Mouse (Mus musculus) cortical plate, adult 2 months (tissue): Measurements from ENCODE around the gene Pdcd4. TPM values are rescaled to one million over a fixed set of nuclear protein-coding genes. Genes with fewer than 3 reads are reported as not detected.
A peak's percentile ranks its signal among the peaks of the same experiment; 100 is the strongest.

Experiments used
- H3K27ac ChIP-seq: fragments of 200-500 bp; 2 replicates; pipeline ENCODE4 v1.5.1; 2012; ENCODE audit warnings: low read length, control low read depth, inconsistent platforms; ENCODE audit not compliant: insufficient read depth
- H3K4me1 ChIP-seq: fragments of 200-500 bp; 2 replicates; pipeline ENCODE4 v1.6.1; 2011; ENCODE audit warnings: low read length; ENCODE audit not compliant: control insufficient read depth, insufficient read depth
- H3K4me3 ChIP-seq: fragments of 200-500 bp; 2 replicates; pipeline ENCODE4 v1.5.1; 2011; ENCODE audit warnings: mild to moderate bottlenecking, low read length, control low read depth; ENCODE audit not compliant: insufficient read depth
- CTCF ChIP-seq: fragments of 200-500 bp; IDR thresholded peaks from 2 replicates; pipeline ENCODE4 v1.5.1; 2011; ENCODE audit warnings: mild to moderate bottlenecking, control low read depth, low read length; ENCODE audit not compliant: insufficient read depth; ENCODE audit errors: extremely low read depth
- POLR2A ChIP-seq: fragments of 200-500 bp; IDR thresholded peaks from 2 replicates; pipeline ENCODE4 v1.6.1; 2011; ENCODE audit warnings: mild to moderate bottlenecking, low read length, control low read depth; ENCODE audit not compliant: insufficient read depth; ENCODE audit errors: extremely low read depth
- polyA plus RNA-seq: library from polyadenylated mRNA; depleted of rRNA; stranded (reverse); fragments of >200 nt; gene quantifications from 2 replicates; pipeline ENCODE4 v1.2.3, GENCODE M21; 2012

Pdcd4 gene
- polyA plus RNA-seq, 1 experiment: 54.9 TPM

- Histone ChIP-seq H3K4me3 (no peak overlapping the region), H3K4me1 (peaks cover 7% of the 10 kb centered on the region), H3K27ac (no peak overlapping the region)
- TF ChIP-seq CTCF (no peak), POLR2A (no peak)
Observed at GRCm38 (mm10) chr19:53890274-53890673, 1.8 kb upstream of the Pdcd4 start.

GRCm38 (mm10) chr19:53890781-53891251 lies 1.2 kb upstream of the Pdcd4 start:
- no peak overlapping the region for H3K27ac ChIP-seq
- H3K4me1 ChIP-seq: peaks cover 7% of the 10 kb centered on the region

GRCm38 (mm10) chr19:53891569-53891968 lies 462 bp upstream of the Pdcd4 start:
- peaks cover 7% of the 10 kb centered on the region for H3K4me1 ChIP-seq
- H3K4me3 ChIP-seq: no peak overlapping the region
- H3K27ac ChIP-seq: no peak overlapping the region
- TF ChIP-seq CTCF (no peak), POLR2A (no peak)

More at GRCm38 (mm10) chr19:53890781-53891251, 1.2 kb upstream of the Pdcd4 start:
- no peak for TF ChIP-seq POLR2A
- TF ChIP-seq CTCF: no peak
- H3K4me3 ChIP-seq: no peak overlapping the region

GRCm38 (mm10) chr19:53892838-53893359 lies 868 bp downstream of the Pdcd4 start:
- Histone ChIP-seq H3K4me3 (no peak overlapping the region), H3K4me1 (peaks cover 7% of the 10 kb centered on the region), H3K27ac (no peak overlapping the region)
- TF ChIP-seq POLR2A (no peak), CTCF (no peak)

- Histone ChIP-seq H3K4me3 (no peak overlapping the region), H3K4me1 (peaks cover 7% of the 10 kb centered on the region), H3K27ac (no peak overlapping the region)
- TF ChIP-seq CTCF: no peak
- no peak for TF ChIP-seq POLR2A
Observed at GRCm38 (mm10) chr19:53893711-53894171, 1.7 kb downstream of the Pdcd4 start.

GRCm38 (mm10) chr19:53894538-53895121 lies 2.6 kb downstream of the Pdcd4 start:
- H3K4me1 ChIP-seq: peaks cover 9% of the 10 kb centered on the region
- TF ChIP-seq POLR2A (no peak), CTCF (no peak)
- H3K4me3 ChIP-seq: no peak overlapping the region
- H3K27ac ChIP-seq: no peak overlapping the region

- TF ChIP-seq POLR2A (no peak), CTCF (no peak)
- Histone ChIP-seq H3K27ac (0 out of 2 replicates have a peak overlapping the region, but pooled peaks have one; percentile 43), H3K4me1 (peaks cover 12% of the 10 kb centered on the region), H3K4me3 (no peak overlapping the region)
Observed at GRCm38 (mm10) chr19:53898046-53898445, 6.0 kb downstream of the Pdcd4 start.

- 0 out of 2 replicates have a peak overlapping the region, but pooled peaks have one; percentile 43 for H3K27ac ChIP-seq
- H3K4me3 ChIP-seq: no peak overlapping the region
- H3K4me1 ChIP-seq: peaks cover 8% of the 10 kb centered on the region
- TF ChIP-seq CTCF (no peak), POLR2A (no peak)
Observed at GRCm38 (mm10) chr19:53898498-53898897, 6.5 kb downstream of the Pdcd4 start.

GRCm38 (mm10) chr19:53898970-53899900 lies 7.2 kb downstream of the Pdcd4 start:
- H3K4me3 ChIP-seq: no peak overlapping the region
- TF ChIP-seq CTCF: no peak
- no peak for TF ChIP-seq POLR2A
- H3K4me1 ChIP-seq: peaks cover 7% of the 10 kb centered on the region
- no peak overlapping the region for H3K27ac ChIP-seq
